Mouse (Mus musculus) testis, adult 10 weeks (tissue): ENCODE data around the gene Zfp839. TPM values are rescaled to one million over a fixed set of nuclear protein-coding genes. Genes with fewer than 3 reads are reported as not detected.

Experiments
- polyA plus RNA-seq: library from polyadenylated mRNA; stranded (reverse); fragments of 350-450 nt; fragmentation: Illumina TruSeq; extraction: RNeasy Lipid Tissue Mini Kit (QIAGEN cat#74804); gene quantifications from one replicate; pipeline ENCODE4 v1.2.3, GENCODE M21; 2014; ENCODE audit warnings: low read depth, low replicate concordance

Gene Zfp839
- polyA plus RNA-seq = 4.1 TPM

GRCm38 (mm10) chr12:110850010-110850928, at the start of gene Zfp839:
Gene Zfp839 (plus strand): TSS chr12:110850253.

GRCm38 (mm10) chr12:110840348-110841198, 9.5 kb upstream of the Zfp839 start, which contains the start of gene Mok:
Gene Mok (minus strand): TSS chr12:110840939.

GRCm38 (mm10) chr12:110889036-110890020, 39.3 kb downstream of the Zfp839 start, which contains the start of the genes Cinp and Tecpr2:
Gene Cinp (minus strand): TSS chr12:110889145.
Gene Tecpr2 (plus strand): TSS chr12:110889264.

Other genes starting within 250 kb of the Zfp839 start
- gene Dync1h1, start 248.8 kb upstream of the Zfp839 start, polyA plus RNA-seq = 25.2 TPM
- gene 1700001K19Rik, start 167.6 kb upstream of the Zfp839 start, polyA plus RNA-seq = 22.5 TPM
- 4,006 TPM for gene Hsp90aa1, start 147.5 kb upstream of the Zfp839 start, polyA plus RNA-seq
- 26.0 TPM for gene Wdr20, start 112.3 kb upstream of the Zfp839 start, polyA plus RNA-seq
- gene Mok, start 9.3 kb upstream of the Zfp839 start, polyA plus RNA-seq = 88.5 TPM
- 18.9 TPM for gene Cinp, start 38.9 kb downstream of the Zfp839 start, polyA plus RNA-seq
- gene Tecpr2, start 39.0 kb downstream of the Zfp839 start, polyA plus RNA-seq = 3.0 TPM
- gene Ankrd9, start 128.8 kb downstream of the Zfp839 start, polyA plus RNA-seq = 0.38 TPM
- 24.1 TPM for gene Rcor1, start 189.1 kb downstream of the Zfp839 start, polyA plus RNA-seq